Mouse (Mus musculus): ENCODE results near the gene Grap.

DNA sequence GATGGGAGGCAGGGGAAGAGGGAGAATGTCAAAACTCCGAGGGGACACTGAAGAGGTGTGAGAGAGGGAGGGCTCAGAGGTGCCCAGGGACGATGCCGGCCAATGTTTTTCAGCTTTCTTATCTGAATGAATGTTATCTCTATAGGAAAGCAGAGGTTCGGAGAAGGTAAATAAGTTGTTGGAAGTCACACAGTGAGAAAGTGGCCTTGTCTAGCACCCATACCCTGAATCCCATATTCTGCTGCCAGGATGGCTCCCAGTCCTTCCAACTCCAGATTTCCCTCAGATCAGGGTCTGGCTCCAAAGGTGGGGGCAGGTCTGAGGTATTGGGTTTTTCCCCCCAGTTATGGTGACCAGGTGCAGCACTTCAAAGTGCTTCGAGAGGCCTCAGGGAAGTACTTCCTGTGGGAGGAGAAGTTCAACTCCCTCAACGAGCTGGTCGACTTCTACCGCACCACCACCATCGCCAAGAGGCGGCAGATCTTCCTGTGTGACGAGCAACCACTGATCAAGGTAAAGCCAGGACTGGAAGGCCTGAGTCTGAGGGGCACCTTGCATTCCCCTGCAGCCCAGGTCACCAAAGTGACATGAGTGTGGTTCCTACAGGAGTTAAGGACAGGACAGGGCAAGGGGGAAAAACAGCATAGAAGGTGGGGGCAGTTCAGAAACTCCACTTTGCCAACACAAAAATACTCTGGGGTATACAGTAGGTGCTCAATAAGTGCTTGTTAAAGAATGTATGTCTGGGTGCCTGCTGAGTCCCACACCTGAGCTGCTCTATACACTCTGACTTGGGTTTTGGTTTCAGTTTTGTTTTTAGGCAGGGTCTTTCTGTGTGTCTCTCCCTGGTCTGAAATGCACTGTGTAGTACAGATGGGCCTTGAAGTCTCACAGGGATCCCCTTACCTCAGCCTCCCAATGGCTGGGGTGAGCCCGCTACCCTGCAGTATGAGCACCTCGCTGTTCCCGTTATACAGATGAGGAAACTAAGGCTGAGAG lies 16.7 kb downstream of the Grap start:
- TF ChIP-seq CTCF (IDR thresholded peaks at IDR 0.05; ENCODE audit: low read depth, low read length) (no peak), POLR2AphosphoS5 (IDR thresholded peaks at IDR 0.05; ENCODE audit: insufficient replicate concordance, low read depth, low read length) (no peak)
